Mouse (Mus musculus) limb, embryonic 13.5 days (tissue): Measurements from ENCODE around the gene Kif6. TPM values are rescaled to one million over a fixed set of nuclear protein-coding genes. Genes with fewer than 3 reads are reported as not detected.

Experiments used
- ATAC-seq: fragments of 200-750 bp; cut with Nextera tagmentation; 2 replicates; pipeline ENCODE4 v1.8.0; 2017; ENCODE audit warnings: low read depth, moderate number of reproducible peaks, moderate TSS enrichment; ENCODE audit not compliant: low FRiP score
- H3K27ac ChIP-seq: fragments of 300-500 bp; sonication (generic); 2 replicates; pipeline ENCODE4 v1.5.1; 2015; ENCODE audit warnings: inconsistent platforms, mild to moderate bottlenecking, moderate library complexity
- H3K27me3 ChIP-seq: fragments of 300-500 bp; sonication (generic); 2 replicates; pipeline ENCODE4 v1.6.1; 2015; ENCODE audit warnings: mild to moderate bottlenecking, inconsistent platforms
- H3K36me3 ChIP-seq: fragments of 300-500 bp; sonication (generic); 2 replicates; pipeline ENCODE4 v1.6.1; 2015; ENCODE audit warnings: inconsistent platforms, mild to moderate bottlenecking, moderate library complexity
- H3K4me1 ChIP-seq: fragments of 300-500 bp; sonication (generic); 2 replicates; pipeline ENCODE4 v1.6.1; 2015; ENCODE audit warnings: inconsistent platforms
- H3K4me2 ChIP-seq: fragments of 300-500 bp; sonication (generic); replicated peaks from 2 replicates; pipeline ENCODE4 v1.6.1; 2015; ENCODE audit warnings: inconsistent platforms, mild to moderate bottlenecking, moderate library complexity
- H3K4me3 ChIP-seq: fragments of 300-500 bp; sonication (generic); 2 replicates; pipeline ENCODE4 v1.5.1; 2015; ENCODE audit warnings: moderate library complexity, mild to moderate bottlenecking, inconsistent platforms
- H3K9ac ChIP-seq: fragments of 300-500 bp; sonication (generic); 2 replicates; pipeline ENCODE4 v1.6.1; 2015; ENCODE audit warnings: mild to moderate bottlenecking, inconsistent platforms
- H3K9me3 ChIP-seq: fragments of 300-500 bp; sonication (generic); 2 replicates; pipeline ENCODE4 v1.6.1; 2016; ENCODE audit warnings: inconsistent platforms
- polyA plus RNA-seq: library from polyadenylated mRNA; unstranded; fragments of >200 nt; fragmentation: Nextera tagmentation; extraction: Ambion mirVana; gene quantifications from 2 replicates; pipeline ENCODE4 v1.2.1, GENCODE M21; 2015

The Kif6 gene
- polyA plus RNA-seq, 1 experiment from 2014 or later: 2.3 TPM

DNA sequence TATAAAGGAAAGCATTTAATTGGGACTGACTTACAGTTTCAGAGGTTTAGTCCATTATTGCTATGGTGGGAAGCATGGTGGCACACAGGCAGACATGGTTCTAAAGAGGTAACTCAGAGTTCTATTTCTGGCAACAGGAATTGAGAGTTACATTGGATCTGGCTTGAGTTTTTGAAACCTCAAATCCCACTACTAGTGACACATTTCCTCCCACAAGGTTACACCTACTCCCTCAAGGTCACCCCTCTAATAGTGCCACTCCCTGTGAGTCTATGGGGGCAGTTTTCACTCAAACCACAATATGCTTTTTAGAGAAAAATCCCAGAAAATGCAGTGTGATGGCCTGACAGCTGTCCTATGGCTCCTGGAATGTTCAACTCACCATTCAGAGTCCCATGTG, 344.1 kb downstream of the Kif6 start:
- no peak overlapping the region for H3K27ac ChIP-seq
- H3K4me3 ChIP-seq: no peak overlapping the region
- no peaks in the 10 kb centered on the region; the same call in 1 of the 2 replicates for H3K9me3 ChIP-seq
- H3K4me1 ChIP-seq: no peaks in the 10 kb centered on the region
- H3K4me2 ChIP-seq: no peak overlapping the region
- ATAC-seq: no peak
- no peak overlapping the region for H3K9ac ChIP-seq
- H3K36me3 ChIP-seq: no peaks in the 10 kb centered on the region
- no peaks in the 10 kb centered on the region for H3K27me3 ChIP-seq

Other genes with a start within 250 kb of the Kif6 start
- 5.4 and 5.5 TPM in 2 replicates for gene Mocs1, start 186.8 kb upstream of the Kif6 start, polyA plus RNA-seq
- 12.5 and 14.7 TPM in 2 replicates for gene Daam2, start 50.8 kb upstream of the Kif6 start, polyA plus RNA-seq